Mouse (Mus musculus) lung, postnatal 10 days (tissue): ENCODE data around the gene Hist1h4h.
A peak's percentile ranks its signal among the peaks of the same experiment; 100 is the strongest.
"Not testable (repeated sequence)": the region's sequence is repeated elsewhere in the genome, so short reads cannot be mapped to it uniquely, and the experiment has no call there.

Source experiments
- DNase-seq: peaks from one replicate; pipeline ENCODE4 v3.0.0; 2021

The Hist1h4h gene

DNA sequence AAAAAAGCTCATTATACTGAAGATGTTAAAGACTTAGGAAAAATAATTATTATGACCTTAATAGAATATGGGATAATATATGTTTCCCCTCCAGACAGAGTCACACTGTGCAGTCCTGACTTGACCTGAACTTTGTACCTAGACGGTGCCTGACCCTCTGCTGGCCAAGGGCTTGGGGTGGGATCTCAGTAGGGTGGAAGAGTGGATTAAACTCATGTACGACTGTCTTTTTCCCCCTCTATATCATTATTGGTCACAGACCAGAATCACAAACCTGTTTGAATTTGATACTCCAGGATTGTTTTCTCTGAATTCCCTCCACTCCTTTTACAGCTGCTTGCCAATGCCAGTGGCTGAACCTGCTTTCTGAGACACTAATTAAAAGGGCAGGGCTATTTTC is 29.8 kb downstream of the Hist1h4h start:
- DNase-seq: not testable (repeated sequence)

GRCm38 (mm10) chr13:23561531-23561882 is 30.7 kb downstream of the Hist1h4h start:
- not testable (repeated sequence) for DNase-seq

GRCm38 (mm10) chr13:23561883-23562659 is 31.2 kb downstream of the Hist1h4h start, which contains the start of gene Hist1h3e:
Gene Hist1h3e (minus strand): TSS chr13:23562369.
- peak; percentile 96 for DNase-seq

GRCm38 (mm10) chr13:23562699-23563462 is 32.0 kb downstream of the Hist1h4h start:
- no peak for DNase-seq

DNA sequence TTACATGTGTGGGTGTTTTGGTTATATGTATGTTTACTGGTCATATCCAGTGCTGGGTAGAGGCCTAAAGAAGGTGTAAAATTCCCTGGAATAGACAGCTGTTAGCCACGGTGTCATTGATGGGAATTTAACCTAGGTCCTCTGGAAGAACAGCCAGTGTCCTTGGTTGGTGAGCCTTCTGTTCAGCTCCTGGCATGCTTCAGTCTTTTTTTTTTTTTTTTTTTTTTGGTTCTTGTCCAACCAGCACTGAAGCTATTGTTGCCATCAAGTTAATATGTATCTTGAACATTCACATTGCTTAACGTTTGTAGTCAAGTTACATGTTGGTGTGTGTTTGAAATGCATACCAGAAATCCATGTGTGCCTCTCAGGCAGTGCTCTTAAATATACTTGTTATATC is 33.6 kb downstream of the Hist1h4h start:
- DNase-seq: no peak

DNA sequence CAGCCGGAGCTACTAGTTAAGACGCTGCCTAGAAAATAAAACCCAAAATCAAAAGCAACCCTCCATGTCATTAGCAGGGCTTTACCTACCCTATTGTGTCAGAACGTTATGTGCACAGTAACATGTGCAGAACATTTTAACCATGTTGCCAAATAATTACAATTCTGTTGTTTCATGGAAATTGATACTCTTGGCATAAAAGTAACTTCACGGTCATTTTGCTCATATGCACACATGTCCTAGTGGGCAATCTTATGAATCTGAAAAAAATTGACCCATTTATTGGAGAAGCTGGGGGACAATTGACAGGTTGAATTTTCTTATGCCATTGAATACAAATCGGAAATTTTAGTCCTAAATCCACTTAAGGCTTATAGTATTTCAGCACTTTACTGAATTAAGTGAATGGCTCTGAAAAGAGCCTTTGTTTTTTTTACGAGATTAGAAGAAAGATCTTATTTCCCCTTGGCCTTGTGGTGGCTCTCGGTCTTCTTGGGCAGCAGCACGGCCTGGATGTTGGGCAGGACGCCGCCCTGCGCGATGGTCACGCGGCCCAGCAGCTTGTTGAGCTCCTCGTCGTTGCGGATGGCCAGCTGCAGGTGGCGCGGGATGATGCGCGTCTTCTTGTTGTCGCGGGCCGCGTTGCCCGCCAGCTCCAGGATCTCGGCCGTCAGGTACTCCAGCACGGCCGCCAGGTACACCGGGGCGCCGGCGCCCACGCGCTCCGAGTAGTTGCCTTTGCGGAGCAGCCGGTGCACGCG is 39.6 kb downstream of the Hist1h4h start:
- DNase-seq: not testable (repeated sequence)

- peak; percentile 68 for DNase-seq
Measured at GRCm38 (mm10) chr13:23571022-23571503, 40.2 kb downstream of the Hist1h4h start, which contains the start of the genes Hist1h2ae and Hist1h2bg. Gene Hist1h2ae (minus strand): TSS chr13:23571220. Gene Hist1h2bg (plus strand): TSS chr13:23571396.

DNA sequence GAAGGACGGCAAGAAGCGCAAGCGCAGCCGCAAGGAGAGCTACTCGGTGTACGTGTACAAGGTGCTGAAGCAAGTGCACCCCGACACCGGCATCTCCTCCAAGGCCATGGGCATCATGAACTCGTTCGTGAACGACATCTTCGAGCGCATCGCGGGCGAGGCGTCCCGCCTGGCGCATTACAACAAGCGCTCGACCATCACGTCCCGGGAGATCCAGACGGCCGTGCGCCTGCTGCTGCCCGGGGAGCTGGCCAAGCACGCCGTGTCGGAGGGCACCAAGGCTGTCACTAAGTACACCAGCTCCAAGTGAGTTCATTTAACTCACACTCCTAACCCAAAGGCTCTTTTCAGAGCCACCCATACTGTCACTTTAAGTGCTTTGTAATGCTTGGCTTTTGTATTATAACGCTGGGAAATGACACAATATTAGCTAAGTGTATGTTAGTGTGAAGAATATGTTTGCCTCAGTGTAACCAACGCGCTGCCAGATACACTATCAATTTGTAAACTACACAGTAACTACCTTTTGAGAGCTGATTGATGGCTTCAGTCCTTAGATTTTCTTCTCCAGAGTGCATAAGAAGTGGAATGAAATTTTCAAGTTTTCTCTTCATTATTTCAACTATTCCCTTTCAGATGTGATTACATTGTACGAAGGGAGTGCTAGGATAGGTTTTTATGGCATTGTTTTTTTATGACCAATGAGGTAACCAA is 40.8 kb downstream of the Hist1h4h start:
- not testable (repeated sequence) for DNase-seq

DNA sequence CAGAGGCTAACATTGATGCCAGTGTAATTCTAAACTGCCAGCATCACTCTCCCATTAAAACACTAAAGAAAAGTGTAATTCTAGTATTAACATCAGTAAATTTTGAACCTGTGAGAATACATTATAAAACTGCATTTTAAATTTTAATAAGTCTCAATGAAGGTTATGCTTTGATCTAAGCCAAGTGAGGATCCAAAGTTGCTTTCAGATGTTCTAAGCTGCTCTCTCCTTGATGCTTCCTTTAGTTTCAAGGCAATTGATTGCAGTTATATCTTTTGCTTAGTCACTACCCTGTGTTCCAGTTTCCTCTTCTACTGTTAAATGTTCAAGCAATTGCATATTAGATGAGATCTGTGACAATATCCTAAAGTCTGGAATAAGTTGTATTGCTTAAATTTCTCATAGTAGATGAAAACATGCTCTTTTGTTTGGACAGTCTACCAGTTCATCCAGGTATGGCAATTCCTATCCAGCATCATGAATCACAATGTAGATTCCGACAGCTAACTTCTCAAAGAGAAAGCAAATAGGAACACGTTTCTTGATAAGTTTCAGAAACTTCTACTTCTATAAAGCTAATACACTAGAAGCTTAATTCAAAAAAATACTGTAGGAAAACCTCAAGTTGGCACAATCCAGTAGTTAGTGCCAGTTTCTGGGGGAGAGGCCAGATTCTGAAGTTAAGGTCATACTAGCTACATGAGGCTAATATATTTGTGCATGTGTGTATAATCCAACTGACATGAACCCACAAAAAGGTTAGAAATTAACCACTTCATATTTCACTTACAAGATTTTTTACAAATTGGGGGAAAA is 41.6 kb downstream of the Hist1h4h start:
- DNase-seq: no peak

DNA sequence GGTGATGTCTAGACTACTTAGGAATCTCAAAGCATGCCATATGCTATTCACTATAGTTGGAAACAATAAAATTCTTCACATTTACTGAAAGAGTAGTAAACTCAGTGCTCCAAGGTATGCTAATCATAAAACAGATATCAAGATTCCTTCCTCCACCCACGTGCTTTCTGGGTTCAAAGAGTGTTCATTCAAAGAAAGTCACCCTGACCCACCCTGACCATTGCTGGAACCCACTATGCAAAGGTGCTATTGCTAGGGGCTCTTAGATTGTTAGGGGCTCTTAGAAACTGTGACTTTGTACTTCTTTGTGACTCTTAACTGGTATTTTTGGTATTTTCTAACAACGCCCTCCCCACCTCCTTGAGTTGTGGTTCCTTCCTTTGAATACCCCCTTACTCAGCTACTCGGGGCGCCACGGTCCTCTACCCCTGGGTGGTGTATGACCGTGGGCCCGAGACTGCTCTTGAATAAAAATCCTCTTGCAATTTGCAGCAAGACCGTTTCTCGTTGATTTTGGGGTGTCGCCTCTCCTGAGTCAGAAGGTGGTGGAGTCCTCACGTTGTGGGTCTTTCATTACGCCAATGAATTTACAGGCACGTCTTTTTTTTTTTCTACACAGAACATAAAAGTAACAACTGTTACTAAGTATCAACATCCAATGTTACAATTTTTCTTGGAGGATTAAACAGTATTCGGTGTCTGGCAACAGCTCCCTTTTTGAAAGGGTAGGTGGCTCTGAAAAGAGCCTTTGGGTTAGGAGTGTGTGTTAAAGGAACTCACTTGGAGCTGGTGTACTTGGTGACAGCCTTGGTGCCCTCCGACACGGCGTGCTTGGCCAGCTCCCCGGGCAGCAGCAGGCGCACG is 42.4 kb downstream of the Hist1h4h start:
- not testable (repeated sequence) for DNase-seq

DNA sequence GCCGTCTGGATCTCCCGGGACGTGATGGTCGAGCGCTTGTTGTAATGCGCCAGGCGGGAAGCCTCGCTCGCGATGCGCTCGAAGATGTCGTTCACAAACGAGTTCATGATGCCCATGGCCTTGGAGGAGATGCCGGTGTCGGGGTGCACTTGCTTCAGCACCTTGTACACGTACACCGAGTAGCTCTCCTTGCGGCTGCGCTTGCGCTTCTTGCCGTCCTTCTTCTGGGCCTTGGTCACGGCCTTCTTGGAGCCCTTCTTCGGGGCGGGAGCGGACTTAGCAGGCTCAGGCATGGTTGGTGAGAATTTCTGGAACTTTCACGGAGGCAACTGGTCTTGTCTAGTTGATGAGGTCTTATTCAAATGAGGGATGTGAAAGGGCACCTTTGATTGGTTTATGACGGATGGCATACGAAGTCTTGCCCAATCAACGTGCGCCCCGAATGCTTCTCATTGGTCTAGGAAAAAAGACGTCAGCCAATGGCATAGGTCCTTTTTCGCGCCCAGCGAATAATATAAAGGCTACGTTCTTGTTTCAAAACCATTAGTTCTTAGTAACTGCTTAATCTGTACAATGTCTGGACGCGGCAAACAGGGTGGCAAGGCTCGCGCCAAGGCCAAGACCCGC is 43.2 kb downstream of the Hist1h4h start, which contains the start of the genes Hist1h2bf and Hist1h2ad:
Hist1h2bf (minus strand) TSS at position 299 of the 627 bp plus-strand sequence.
Hist1h2ad (plus strand) TSS at position 484 of the 627 bp plus-strand sequence.
- DNase-seq: peak; percentile 95

DNA sequence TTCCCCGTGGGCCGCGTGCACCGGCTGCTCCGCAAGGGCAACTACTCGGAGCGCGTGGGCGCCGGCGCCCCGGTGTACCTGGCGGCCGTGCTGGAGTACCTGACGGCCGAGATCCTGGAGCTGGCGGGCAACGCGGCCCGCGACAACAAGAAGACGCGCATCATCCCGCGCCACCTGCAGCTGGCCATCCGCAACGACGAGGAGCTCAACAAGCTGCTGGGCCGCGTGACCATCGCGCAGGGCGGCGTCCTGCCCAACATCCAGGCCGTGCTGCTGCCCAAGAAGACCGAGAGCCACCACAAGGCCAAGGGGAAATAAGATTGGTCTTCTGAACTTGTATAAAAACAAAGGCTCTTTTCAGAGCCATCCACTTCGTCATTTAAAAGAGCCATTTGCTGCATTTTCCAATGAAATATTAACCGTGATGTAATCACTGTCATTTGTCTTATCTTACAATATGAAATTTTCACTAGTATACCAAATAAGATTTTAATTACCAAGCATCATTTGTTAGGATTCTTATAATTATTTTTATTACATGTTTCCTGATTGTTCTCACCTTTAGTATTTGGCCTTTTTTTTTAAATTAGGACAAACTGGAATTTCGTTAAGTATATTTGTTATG is 43.8 kb downstream of the Hist1h4h start:
- DNase-seq: not testable (repeated sequence)

DNA sequence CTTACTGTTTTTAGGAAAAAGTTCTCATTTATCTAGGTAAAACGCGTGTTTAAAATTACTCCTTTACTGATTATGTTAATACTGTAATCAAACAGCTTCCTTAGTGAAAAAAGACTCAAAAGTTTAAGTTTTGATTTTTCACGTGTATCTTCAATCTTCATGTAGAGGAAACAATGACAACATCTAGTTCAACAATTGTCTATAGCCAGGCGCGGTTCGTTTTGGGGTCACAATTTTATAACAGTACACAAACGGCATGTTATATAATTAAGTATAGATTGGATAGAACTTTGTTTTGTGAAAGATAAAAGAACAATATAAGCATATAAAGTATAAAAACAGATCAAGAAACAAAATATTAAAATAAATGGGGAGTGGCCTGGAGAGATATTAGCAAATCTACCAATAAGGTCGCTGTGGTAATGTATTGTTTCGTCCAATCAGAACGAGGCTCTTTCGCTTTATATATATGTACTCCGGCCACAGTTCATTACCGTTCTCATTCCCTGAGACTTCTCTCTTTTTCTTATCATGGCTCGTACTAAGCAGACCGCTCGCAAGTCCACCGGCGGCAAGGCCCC is 44.5 kb downstream of the Hist1h4h start, which contains the start of gene Hist1h3d:
Hist1h3d (plus strand) TSS at position 493 of the 581 bp plus-strand sequence.
- peak; percentile 63 for DNase-seq

DNA sequence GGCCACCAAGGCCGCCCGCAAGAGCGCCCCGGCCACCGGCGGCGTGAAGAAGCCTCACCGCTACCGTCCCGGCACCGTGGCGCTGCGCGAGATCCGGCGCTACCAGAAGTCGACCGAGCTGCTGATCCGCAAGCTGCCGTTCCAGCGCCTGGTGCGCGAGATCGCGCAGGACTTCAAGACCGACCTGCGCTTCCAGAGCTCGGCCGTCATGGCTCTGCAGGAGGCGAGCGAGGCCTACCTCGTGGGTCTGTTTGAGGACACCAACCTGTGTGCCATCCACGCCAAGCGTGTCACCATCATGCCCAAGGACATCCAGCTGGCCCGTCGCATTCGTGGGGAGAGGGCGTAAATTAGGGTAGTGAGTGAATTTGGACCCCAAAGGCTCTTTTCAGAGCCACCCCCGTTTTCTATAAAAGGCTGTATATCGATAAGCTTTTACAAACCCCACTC is 45.0 kb downstream of the Hist1h4h start:
- not testable (repeated sequence) for DNase-seq

DNA sequence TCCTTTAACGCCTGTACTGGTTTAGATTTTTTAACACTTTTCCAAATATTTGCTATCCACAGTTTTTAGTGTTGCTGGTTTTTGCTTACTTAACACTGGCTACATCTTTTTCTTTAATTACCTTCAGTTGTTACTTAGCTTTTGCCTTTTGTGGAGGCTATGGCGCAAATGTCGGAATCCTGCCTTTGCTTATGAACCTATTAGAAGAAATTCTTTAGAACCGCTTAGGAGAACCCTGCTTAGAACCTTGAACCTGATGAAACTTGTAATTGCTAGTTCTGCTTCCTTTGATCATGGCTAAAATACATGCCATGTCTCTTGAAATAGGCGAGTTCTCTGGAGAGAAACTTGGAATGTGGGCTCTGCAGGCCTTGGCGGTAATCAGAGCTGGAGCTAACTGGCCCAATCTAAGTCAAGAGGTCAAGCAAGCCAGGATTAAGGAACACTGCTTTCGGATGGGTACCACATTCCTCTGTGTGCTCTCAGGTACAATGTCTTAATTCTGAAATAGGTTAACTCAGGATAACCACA is 45.6 kb downstream of the Hist1h4h start:
- DNase-seq: no peak

DNA sequence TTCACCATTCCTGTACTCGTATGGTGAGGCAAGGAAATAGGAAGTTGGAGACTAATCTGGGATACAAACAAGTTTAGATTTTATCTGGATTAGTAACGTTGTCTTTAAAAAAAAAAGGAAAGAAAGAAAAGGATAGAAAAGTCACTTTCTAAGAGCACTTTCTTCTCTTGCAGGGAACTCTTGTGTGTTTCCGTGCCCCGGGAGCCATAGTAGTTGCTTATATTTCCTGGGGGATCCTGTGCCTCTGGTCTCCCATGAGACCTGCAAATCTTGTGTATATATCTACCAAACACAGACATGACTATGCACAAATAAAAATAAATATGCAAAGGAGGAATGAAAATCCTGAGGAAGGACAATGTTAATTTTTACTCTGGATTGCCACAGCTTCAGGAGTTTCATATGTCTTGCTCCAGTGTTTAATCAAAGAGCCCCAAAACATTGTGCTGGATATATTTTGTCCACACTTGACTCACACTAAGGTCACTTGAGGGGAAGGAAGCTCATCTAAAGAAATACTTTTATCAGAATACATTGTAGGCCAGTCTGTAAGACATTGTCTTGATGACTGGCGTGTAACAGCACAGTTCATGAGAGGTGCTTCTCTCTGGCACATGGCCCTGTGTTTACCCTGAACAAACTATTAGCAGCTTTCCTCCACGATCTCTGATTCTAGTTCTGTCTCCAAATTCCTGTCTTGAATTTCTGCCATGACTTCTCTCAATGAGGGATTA is 46.2 kb downstream of the Hist1h4h start:
- DNase-seq: no peak

DNA sequence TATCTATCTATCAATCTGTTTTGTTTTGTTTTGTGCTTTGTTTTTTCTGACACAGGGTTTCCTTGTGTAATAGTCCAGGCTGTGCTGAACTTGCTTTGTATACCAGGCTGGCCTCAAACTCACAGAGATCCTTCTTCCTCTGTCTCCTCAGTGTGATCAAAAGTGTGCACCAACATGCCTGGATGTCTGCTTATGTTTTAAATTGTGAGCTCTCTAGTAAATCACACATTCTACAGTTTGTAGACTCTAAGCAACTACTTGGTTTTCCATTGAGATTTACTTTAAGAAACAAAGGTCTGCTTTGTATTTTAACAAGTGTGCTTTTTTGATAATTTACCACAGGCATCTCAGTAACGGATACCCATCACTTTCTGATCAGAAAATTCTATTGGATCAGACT is 47.0 kb downstream of the Hist1h4h start:
- no peak for DNase-seq
